Mouse (Mus musculus) cortical plate, adult 2 months (tissue): Measurements from ENCODE around the gene Ptgfrn.

Experiments
- CTCF ChIP-seq: fragments of 200-500 bp; IDR thresholded peaks from 2 replicates; pipeline ENCODE4 v1.5.1; 2011; ENCODE audit warnings: mild to moderate bottlenecking, control low read depth, low read length; ENCODE audit not compliant: insufficient read depth; ENCODE audit errors: extremely low read depth
- POLR2A ChIP-seq: fragments of 200-500 bp; IDR thresholded peaks from 2 replicates; pipeline ENCODE4 v1.6.1; 2011; ENCODE audit warnings: mild to moderate bottlenecking, low read length, control low read depth; ENCODE audit not compliant: insufficient read depth; ENCODE audit errors: extremely low read depth

DNA sequence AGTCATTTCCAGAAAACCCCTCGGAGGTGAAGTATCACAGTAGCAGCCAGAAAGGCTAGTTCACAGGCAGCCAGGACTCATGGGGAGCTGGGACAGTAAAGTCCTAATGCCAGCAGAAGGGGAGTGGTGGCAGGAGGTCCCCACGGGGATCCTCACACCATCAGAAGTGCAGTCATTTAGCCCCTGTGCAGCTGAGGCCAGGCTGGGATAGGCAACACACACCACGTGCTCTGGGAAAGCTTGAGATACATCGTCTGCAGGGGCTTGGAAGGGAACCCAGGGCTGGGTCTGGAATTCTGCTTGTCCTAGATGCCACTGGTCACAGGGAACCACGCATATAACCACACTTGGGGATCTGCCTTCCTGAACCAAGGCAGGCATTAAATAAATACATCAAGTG lies 1.2 kb downstream of the Ptgfrn start:
- TF ChIP-seq CTCF: no peak
- TF ChIP-seq POLR2A: no peak
